Mouse (Mus musculus): ENCODE measurements around the gene Inhbe.
"Not testable (repeated sequence)": the region's sequence is repeated elsewhere in the genome, so short reads cannot be mapped to it uniquely, and the experiment has no call there.

Gene Inhbe

DNA sequence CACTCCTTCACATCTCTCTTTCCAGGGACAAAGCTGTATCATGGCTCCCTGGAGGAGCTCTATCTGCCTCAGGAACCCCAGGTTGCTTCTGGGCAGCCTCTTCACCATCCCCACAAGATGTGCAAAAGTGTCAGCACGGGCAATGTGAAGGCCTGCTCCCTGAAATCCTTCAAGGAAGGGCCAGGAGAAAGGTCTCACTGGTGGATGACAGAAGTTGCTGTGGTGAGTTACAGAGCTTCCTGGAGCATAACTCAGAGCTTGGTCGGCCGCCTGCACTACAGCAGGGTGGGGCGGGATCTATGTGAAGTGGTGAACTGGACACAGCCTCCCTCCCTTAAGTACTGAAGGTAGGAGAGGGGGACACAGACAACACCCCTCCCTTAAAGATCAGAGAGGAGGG lies 31.5 kb downstream of the Inhbe start:
- no peak for DNase-seq (ENCODE audit: low read depth)

DNA sequence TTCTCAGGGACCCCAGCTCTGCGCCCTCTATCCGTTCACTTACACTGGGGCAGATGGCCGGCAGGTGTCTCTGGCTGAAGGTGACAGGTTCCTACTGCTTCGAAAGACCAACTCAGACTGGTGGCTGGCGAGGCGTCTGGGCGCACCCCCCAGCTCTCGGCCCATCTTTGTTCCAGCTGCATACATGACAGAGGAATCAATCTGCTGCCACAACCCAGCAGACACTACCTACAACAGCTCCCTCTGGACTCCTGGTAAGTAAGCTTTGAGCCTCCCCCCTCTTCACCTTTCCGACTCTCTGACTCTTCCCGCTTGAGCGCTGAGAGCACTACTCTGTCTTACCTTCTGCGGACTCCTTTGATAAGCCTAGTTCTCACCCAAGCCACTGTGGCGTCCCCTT lies 32.0 kb downstream of the Inhbe start:
- DNase-seq (ENCODE audit: low read depth) = no peak

DNA sequence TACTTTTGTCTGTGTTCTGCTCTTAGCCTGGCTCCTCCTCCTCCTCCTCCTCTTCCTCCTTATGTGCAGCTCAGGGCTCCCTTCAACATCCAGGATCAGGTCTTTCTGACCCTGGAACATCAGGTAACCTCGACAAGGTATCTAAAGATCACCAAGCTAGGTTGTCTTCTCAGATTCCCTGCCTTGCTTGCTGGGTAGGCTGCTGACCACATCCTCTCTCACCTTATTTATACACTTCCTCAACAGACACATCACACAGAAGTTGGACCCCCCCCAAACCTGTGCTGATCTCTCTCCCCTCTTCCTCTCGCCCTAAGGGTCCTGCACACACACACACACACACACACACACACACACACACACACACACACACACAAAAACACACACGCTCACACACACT lies 32.6 kb downstream of the Inhbe start, which contains the start of gene Arhgap9:
Gene Arhgap9, plus strand, starts transcription at position 344 of the 400 bp plus-strand sequence.
- DNase-seq (ENCODE audit: low read depth) = no peak

DNA sequence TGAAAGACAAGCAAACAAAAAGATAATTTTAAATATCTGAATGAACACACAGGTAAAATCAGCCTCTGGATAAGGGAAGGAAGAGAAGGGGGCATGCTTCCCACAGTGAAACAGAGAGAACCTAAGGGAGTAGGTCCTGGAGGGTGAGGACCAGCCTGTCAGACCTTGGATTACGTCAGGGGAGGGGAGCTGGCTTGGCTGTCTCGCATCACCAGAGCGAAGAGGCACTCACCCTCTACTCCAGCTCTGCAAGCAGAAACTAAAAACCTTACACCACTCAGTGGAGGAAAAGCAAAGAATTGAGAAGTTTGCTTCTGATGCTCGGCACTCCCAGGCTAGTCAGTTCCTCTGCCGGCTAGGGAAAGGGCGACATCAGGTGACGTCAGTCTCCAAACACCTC lies 34.2 kb downstream of the Inhbe start:
- DNase-seq (ENCODE audit: low read depth) = no peak

DNA sequence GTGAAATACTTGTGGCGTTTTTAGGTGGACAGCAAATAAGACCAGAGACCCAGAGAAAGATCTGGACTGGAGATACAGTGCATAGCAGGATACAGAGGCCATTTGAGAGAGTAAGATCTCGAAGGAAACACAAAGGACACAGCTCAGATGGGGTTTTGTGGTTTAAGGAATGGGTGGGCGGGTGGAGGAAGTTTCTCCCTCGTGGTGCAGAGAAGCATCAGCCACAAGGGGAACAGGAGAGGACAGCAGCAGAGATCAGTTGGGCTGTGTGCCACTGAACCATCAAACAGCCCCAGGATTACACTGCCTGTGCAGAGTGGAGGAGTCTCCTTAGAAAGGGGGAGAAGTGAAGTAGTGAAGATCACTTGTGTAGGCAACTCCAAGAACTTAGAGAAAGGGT lies 36.2 kb downstream of the Inhbe start:
- DNase-seq (ENCODE audit: low read depth) = no peak

DNA sequence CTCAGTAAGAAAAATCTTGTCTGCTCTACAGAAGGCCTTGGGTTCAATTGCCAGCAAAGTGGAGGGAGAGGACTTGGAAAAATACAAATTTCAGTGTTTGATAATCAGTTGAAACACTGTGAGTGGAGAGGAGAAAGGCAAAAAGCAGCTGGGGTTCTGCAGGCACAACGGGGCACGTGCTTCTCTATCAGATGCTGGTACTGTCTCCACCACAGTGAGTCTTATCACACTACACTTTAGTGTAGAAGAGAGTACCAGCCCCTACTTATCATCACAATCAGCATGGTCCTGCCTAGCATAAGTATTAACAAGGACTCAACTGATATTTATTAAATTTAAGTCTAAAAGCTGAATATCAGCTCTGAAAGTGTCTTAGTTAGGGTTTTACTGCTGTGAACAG lies 36.9 kb downstream of the Inhbe start:
- DNase-seq (ENCODE audit: low read depth) = no peak

DNA sequence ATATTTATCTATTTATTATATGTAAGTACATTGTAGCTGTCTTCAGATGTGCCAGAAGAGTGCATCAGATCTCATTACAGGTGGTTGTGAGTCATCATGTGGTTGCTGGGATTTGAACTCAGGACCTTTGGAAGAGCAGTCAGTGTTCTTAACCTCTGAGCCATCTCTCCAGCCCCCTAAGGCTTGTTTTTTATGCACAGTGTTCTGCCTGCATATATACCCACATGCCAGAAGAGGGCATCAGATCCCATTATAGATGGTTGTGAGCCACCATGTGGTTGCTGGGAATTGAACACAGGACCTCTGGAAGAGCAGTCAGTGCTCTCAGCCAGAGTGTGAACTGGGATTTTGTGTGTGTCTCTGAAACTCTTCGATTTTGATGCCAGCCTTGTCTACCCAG lies 39.3 kb downstream of the Inhbe start:
- DNase-seq (ENCODE audit: low read depth) = not testable (repeated sequence)

DNA sequence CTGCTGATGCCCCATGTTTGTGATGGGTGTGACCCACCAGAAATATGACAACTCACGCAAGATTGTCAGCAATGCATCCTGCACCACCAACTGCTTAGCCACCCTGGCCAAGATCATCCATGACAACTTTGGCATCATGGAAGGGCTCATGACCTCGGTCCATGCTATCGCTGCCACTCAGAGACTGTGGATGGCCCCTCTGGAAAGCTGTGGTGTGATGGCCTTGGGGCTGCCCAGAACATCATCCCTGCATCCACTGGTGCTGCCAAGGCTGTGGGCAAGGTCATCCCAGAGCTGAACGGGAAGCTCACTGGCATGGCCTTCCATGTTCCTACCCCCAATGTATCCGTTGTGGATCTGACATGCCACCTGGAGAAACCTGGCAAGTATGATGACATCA lies 40.7 kb downstream of the Inhbe start:
- not testable (repeated sequence) for DNase-seq (ENCODE audit: low read depth)

DNA sequence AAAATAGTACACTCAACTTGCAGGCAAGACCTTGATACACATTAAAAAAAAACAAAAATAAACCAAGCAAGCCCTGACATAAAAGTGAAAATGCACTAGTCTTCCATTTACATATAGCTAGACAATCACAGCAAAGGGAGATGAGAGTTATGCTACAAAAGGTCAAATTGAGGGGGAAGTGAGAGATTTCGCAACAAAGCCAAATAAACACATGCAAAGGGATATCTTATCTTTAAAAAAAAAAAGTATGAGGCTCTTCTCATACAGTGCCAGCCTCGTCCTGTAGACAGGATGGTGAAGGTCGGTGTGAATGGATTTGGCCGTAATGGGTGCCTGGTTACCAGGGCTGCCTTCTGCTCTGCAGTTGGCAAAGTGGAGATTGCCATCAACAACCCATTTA lies 41.4 kb downstream of the Inhbe start:
- DNase-seq (ENCODE audit: low read depth) = no peak

DNA sequence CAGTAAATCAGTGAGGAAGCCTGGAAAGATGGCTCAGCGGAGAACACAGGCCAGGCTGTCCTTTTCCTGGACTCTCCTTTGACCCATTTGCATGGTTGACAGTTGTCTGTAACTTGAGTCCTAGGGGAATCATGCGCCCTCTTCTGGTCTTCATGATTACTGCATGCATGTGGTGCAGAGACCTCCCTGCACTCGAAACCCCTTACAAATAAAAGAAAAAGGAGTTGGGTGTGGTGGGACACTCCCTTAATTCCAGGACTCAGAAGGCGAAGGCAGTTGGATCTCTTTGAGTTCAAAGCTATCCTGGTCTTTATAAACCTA lies 41.9 kb downstream of the Inhbe start:
- DNase-seq (ENCODE audit: low read depth) = peak; percentile 92

DNA sequence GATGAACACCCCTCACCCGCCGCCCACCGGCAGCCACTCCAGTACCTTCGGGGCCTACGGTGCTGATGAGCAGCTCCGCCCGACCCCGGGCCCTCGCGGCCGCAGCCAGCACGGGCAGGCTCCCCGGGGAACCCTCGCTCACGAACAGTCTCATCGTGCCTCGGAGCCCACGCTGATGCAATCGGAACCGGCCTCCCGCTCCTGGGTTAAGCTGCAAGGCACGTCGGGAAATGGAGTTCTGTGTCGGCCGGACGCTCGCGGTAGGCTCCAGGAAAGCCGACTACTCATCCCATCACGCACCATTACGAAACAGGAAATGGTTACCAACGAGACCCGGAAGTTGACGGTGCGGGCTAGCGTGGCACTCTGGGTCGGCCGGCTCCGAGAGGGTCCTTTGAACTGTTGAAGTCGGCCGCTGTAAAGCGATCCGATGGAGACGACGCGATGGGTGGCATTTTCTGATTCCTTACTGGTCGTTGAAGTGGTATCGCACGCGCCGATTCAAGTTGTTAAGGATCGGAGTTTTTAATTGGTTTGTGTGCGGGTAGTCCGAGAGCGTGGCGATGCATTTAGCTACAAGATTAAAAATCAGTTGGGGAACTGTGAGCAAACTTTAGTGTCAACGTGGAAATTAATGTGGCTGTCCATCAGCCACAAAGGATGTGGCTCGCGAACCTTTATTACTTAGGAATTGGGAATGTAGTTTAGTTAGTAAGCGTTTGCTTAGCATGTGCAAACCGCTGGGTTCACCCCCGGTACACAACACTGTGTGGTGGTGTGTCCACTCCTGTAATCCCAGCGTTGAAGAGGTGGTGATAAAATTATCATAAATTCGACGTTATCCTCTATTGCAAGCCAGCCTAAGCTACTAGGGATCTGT lies 42.5 kb downstream of the Inhbe start, which contains the start of gene Mars:
Gene Mars, minus strand, starts transcription at position 311 of the 880 bp plus-strand sequence.
- peak; percentile 97 for DNase-seq (ENCODE audit: low read depth)

DNA sequence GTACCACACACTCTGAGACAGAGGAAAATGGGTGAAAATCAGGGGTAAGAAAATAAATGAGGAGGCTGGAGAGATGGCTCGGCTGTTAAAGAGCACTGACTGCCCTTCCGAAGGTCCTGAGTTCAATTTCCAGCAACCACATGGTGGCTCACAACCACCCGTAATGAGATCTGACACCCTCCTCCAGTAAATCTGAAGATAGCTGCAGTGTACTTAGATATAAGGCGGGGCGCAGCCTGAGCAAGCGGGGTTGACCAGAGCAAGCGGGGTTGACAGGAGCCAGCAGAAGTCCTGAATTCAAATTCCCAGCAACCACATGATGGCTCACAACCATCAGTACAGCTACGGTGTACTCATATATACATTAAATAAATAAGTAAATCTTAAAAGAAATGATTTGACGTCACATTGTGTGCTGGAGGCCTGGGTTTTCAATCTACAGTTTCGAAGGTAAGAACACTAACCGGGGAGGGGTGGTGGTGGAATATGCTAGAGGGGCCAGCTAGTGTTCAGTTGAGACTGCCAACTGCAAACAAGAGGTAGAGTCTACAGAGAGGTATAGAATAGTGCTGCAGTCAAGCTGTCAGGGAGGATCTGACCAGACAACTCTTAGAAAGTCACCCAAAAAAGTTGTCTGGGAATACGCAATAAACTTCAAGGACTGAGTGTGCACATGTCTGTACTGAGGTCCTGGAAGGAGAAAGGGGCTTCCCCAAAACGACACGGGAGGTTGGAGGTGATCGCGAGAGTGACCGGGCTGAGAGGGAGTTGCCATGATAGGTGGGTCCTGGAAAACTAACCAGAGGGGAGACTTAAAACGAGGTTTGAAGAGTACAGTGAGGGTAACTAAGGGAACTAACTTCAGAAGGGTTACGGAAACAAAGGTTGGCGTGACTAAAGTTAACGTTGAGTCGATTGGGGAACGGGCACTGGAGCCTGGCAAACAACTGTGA lies 43.4 kb downstream of the Inhbe start:
- DNase-seq (ENCODE audit: low read depth) = no peak

DNA sequence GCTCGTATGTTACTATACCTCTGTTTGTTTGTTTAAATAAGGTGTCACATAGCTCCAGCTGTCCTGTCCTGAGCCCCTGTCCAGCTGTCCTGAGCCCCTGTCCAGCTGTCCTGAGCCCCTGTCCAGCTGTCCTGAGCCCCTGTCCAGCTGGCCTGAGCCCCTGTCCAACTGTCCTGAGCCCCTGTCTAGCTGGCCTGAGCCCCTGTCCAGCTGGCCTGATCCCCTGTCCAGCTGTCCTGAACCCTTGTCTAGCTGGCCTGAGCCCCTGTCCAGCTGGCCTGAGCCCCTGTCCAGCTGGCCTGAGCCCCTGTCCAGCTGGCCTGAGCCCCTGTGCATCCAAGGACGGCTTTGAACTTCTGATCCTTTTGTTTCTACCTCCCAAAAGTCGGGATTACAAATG lies 45.0 kb downstream of the Inhbe start:
- not testable (repeated sequence) for DNase-seq (ENCODE audit: low read depth)

DNA sequence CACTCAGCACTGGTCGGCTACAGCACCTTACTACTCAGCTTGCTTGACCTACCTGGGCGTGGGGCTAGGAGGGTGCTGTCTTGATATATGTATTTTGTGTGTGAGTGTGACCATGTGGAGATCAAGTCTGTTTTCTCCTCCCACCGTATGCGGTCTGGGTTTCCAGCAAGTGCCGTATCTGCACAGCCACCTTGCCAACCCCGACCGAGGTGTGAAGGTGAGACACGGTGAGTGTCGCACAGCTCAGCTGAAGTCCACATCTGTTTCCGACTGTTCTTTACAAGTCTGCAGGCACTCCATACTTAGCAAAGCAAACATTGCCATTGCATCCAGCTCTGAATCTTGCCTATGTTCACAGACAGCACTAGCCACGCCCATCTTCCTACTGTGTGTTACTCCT lies 51.1 kb downstream of the Inhbe start:
- no peak for DNase-seq (ENCODE audit: low read depth)

DNA sequence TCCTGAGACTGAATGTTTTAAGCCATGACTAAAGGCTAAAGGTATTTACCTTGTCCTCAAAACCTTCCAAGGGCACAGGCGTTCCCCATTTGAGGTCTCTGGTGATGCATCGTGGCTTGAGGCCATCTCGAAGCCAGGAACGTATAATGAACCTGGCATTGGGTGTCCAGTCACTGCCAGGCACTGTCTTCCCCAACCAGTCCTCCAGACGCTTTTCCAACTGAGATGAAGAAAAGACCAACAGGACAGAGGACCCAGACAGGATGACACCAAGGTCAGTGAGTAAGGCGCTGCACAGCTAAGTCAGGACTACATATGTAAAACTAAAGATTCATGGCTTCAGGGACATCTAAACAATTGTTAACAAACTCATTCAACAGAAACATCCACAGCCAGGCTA lies 53.9 kb downstream of the Inhbe start:
- DNase-seq (ENCODE audit: low read depth) = no peak
